Mouse (Mus musculus) MEL (cell line): ENCODE measurements around the gene Tmem178b. TPM values are rescaled to one million over a fixed set of nuclear protein-coding genes. Genes with fewer than 3 reads are reported as not detected.

Source experiments
- DNase-seq: peaks from one replicate; pipeline ENCODE4 v3.0.0; 2011; ENCODE audit warnings: low read depth, low spot score
- H3K27ac ChIP-seq: 2 replicates; pipeline ENCODE4 v1.5.1; 2012; ENCODE audit warnings: low read depth, mild to moderate bottlenecking, control low read depth, low read length, moderate library complexity; ENCODE audit not compliant: control insufficient read depth
- H3K27me3 ChIP-seq, 2 experiments: fragments of 150-350 bp in 1 of 2; sonication (generic) in 1 of 2; 2 replicates each; pipeline ENCODE4 v1.6.1; 2012; ENCODE audit warnings: low read length in 2 of 2, mild to moderate bottlenecking in 2 of 2, improper control_type of control experiment in 1 of 2, moderate library complexity in 1 of 2; ENCODE audit not compliant: insufficient read depth in 2 of 2, control insufficient read depth in 1 of 2
- H3K36me3 ChIP-seq, 2 experiments: 2 replicates each; pipeline ENCODE4 v1.6.1; 2012 to 2014; ENCODE audit warnings: low read length in 2 of 2, improper control_type of control experiment in 1 of 2, inconsistent platforms in 1 of 2, mild to moderate bottlenecking in 1 of 2; ENCODE audit not compliant: insufficient read depth in 2 of 2, control insufficient read depth in 1 of 2
- H3K4me1 ChIP-seq, 2 experiments: fragments of 150-350 bp in 1 of 2; sonication (generic) in 1 of 2; 2 replicates each; pipeline ENCODE4 v1.6.1; 2012; ENCODE audit warnings: low read length in 2 of 2, improper control_type of control experiment in 1 of 2, mild to moderate bottlenecking in 1 of 2; ENCODE audit not compliant: insufficient read depth in 2 of 2, control insufficient read depth in 1 of 2
- H3K4me3 ChIP-seq, 2 experiments: fragments of 150-350 bp in 1 of 2; sonication (generic) in 1 of 2; 2 replicates each; pipeline ENCODE4 v1.5.1; 2012; ENCODE audit warnings: low read depth in 2 of 2, low read length in 2 of 2, mild to moderate bottlenecking in 2 of 2, moderate library complexity in 2 of 2, control low read depth in 1 of 2, improper control_type of control experiment in 1 of 2; ENCODE audit not compliant: control insufficient read depth in 1 of 2, insufficient read depth in 1 of 2
- H3K79me2 ChIP-seq: 2 replicates; pipeline ENCODE4 v1.6.1; 2012; ENCODE audit warnings: mild to moderate bottlenecking, low read length, moderate library complexity; ENCODE audit not compliant: control insufficient read depth, poor library complexity, insufficient read depth
- H3K9ac ChIP-seq: 2 replicates; pipeline ENCODE4 v1.6.1; 2012; ENCODE audit warnings: low read depth, mild to moderate bottlenecking, control low read depth, low read length, moderate library complexity; ENCODE audit not compliant: control insufficient read depth, poor library complexity, severe bottlenecking
- H3K9me3 ChIP-seq: fragments of 150-350 bp; sonication (generic); replicated peaks from 2 replicates; pipeline ENCODE4 v1.6.1; 2012; ENCODE audit warnings: mild to moderate bottlenecking, low read length, improper control_type of control experiment, moderate library complexity; ENCODE audit not compliant: insufficient read depth
- CHD2 ChIP-seq: IDR thresholded peaks from 2 replicates; pipeline ENCODE4 v1.6.1; 2011; ENCODE audit warnings: low read length, improper control_type of control experiment
- EP300 ChIP-seq, 2 experiments: IDR thresholded peaks; 2 replicates each; pipeline ENCODE4 v1.6.1; 2011; ENCODE audit warnings: improper control_type of control experiment in 2 of 2, low read length in 2 of 2, low read depth in 1 of 2, mild to moderate bottlenecking in 1 of 2
- ETS1 ChIP-seq: IDR thresholded peaks from 2 replicates; pipeline ENCODE4 v1.6.1; 2012; ENCODE audit warnings: low read depth, mild to moderate bottlenecking, inconsistent platforms, low read length, improper control_type of control experiment, moderate library complexity
- GABPA ChIP-seq: IDR thresholded peaks from 2 replicates; pipeline ENCODE4 v1.6.1; 2012; ENCODE audit warnings: low read depth, mild to moderate bottlenecking, inconsistent platforms, low read length, improper control_type of control experiment, moderate library complexity
- GATA1 ChIP-seq: IDR thresholded peaks from 2 replicates; pipeline ENCODE4 v1.6.1; 2011; ENCODE audit warnings: low read depth, low read length, improper control_type of control experiment
- HCFC1 ChIP-seq: IDR thresholded peaks from 2 replicates; pipeline ENCODE4 v1.6.1; 2012; ENCODE audit warnings: low read depth, mild to moderate bottlenecking, inconsistent platforms, low read length, improper control_type of control experiment, moderate library complexity
- JUND ChIP-seq: IDR thresholded peaks from 2 replicates; pipeline ENCODE4 v1.6.1; 2011; ENCODE audit warnings: low read depth, mild to moderate bottlenecking, improper control_type of control experiment, low read length
- MAFK ChIP-seq: IDR thresholded peaks from 2 replicates; pipeline ENCODE4 v1.6.1; 2011; ENCODE audit warnings: low read depth, mild to moderate bottlenecking, low read length, improper control_type of control experiment, borderline replicate concordance
- MAX ChIP-seq: IDR thresholded peaks from 2 replicates; pipeline ENCODE4 v1.6.1; 2011; ENCODE audit warnings: low read length, improper control_type of control experiment
- MAZ ChIP-seq: IDR thresholded peaks from 2 replicates; pipeline ENCODE4 v1.6.1; 2012; ENCODE audit warnings: low read depth, mild to moderate bottlenecking, inconsistent platforms, low read length, improper control_type of control experiment
- MXI1 ChIP-seq: IDR thresholded peaks from 2 replicates; pipeline ENCODE4 v1.6.1; 2011; ENCODE audit warnings: mild to moderate bottlenecking, low read depth, low read length, improper control_type of control experiment
- MYB ChIP-seq: IDR thresholded peaks from 2 replicates; pipeline ENCODE4 v1.6.1; 2011; ENCODE audit warnings: mild to moderate bottlenecking, low read depth, low read length, improper control_type of control experiment
- MYC ChIP-seq: IDR thresholded peaks from 2 replicates; pipeline ENCODE4 v1.6.1; 2011; ENCODE audit warnings: low read depth, mild to moderate bottlenecking, low read length, improper control_type of control experiment, moderate library complexity
- POLR2A ChIP-seq, 2 experiments: IDR thresholded peaks; 2 replicates each; pipeline ENCODE4 v1.6.1; 2011 to 2012; ENCODE audit warnings: low read length in 2 of 2, mild to moderate bottlenecking in 2 of 2, control low read depth in 1 of 2, improper control_type of control experiment in 1 of 2, low read depth in 1 of 2, moderate library complexity in 1 of 2; ENCODE audit not compliant: control insufficient read depth in 1 of 2, insufficient read depth in 1 of 2, poor library complexity in 1 of 2
- POLR2AphosphoS2 ChIP-seq: IDR thresholded peaks from 2 replicates; pipeline ENCODE4 v1.6.1; 2011; ENCODE audit warnings: low read length, improper control_type of control experiment
- POLR2AphosphoS5 ChIP-seq: IDR thresholded peaks from 2 replicates; pipeline ENCODE4 v1.6.1; 2012; ENCODE audit warnings: low read depth, borderline replicate concordance, mild to moderate bottlenecking, inconsistent platforms, low read length, moderate library complexity, mixed read lengths
- RAD21 ChIP-seq: IDR thresholded peaks from 2 replicates; pipeline ENCODE4 v1.6.1; 2011; ENCODE audit warnings: mild to moderate bottlenecking, low read depth, low read length, improper control_type of control experiment
- RCOR1 ChIP-seq: IDR thresholded peaks from 2 replicates; pipeline ENCODE4 v1.6.1; 2012; ENCODE audit warnings: low read depth, mild to moderate bottlenecking, inconsistent platforms, low read length, improper control_type of control experiment
- SIN3A ChIP-seq: IDR thresholded peaks from 2 replicates; pipeline ENCODE4 v1.6.1; 2012; ENCODE audit warnings: low read length, improper control_type of control experiment, inconsistent platforms
- SMC3 ChIP-seq: IDR thresholded peaks from 2 replicates; pipeline ENCODE4 v1.6.1; 2011; ENCODE audit warnings: low read depth, low read length, improper control_type of control experiment
- ZC3H11A ChIP-seq: IDR thresholded peaks from 2 replicates; pipeline ENCODE4 v1.6.1; 2012; ENCODE audit warnings: low read depth, mild to moderate bottlenecking, inconsistent platforms, low read length, improper control_type of control experiment
- ZKSCAN1 ChIP-seq: IDR thresholded peaks from 2 replicates; pipeline ENCODE4 v1.6.1; 2012; ENCODE audit warnings: low read depth, mild to moderate bottlenecking, inconsistent platforms, low read length, improper control_type of control experiment, moderate library complexity
- polyA plus RNA-seq, 2 experiments: library from polyadenylated mRNA; stranded (reverse) in 1 of 2; unstranded in 1 of 2; fragments of >175 nt in 1 of 2; fragments of >200 nt in 1 of 2; gene quantifications; 2 replicates each; pipeline versions ENCODE4 v1.2.1 to v1.2.4; 2012; ENCODE audit warnings: low replicate concordance in 2 of 2, low read depth in 1 of 2; ENCODE audit not compliant: insufficient read length in 2 of 2, insufficient read depth in 1 of 2, missing spikeins in 1 of 2
- total RNA-seq: library from RNA; depleted of rRNA; stranded (reverse); fragments of 300-350 nt; gene quantifications from 2 replicates; pipeline ENCODE4 v1.2.3, GENCODE M21; 2012

Tmem178b gene
- total and polyA plus RNA-seq, 3 experiments = not detected

DNA sequence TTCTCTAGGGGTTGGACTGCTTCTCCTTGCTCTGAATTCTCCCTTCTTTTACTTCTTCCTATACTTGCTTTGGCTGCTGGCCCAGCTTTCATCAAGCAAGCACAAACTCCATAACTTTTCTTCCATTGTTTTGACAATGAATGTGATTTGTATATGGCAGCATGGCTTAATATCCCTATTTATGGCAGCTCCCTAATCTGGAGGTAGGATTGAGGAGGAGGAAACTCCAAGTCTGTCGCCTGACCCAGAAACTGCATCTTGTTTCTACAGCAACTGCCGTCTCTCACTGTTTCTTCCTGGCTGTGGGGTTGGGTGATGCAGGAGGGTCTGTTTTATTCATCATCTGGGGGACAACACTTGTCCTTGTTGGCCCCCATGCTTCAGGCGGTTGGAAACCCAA is 327.6 kb downstream of the Tmem178b start:
- DNase-seq = no peak
- no peaks in the 10 kb centered on the region for H3K79me2 ChIP-seq

DNA sequence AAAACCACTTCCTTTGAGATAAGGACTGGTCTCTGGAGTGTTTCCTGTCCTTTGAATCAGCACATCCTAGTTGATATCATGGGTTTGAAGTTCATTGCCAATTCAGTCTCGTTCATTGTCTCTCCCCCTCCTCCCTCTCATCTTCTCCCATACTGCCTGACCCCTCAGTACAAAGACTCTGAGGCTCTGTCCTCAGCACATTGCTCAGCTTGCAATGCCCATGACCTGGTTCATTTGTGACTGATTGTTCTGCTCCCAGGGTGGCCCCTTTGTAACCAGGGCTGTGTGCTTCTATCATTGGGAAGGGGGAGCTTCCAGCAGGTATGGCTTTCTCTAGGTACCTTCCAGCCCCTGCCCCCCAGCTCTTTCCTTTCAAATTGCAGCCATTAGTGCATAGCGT is 329.5 kb downstream of the Tmem178b start:
- Histone ChIP-seq H3K27ac (no peak overlapping the region), H3K36me3 (no peaks in the 10 kb centered on the region), H3K27me3 (no peaks in the 10 kb centered on the region), H3K9me3 (no peaks in the 10 kb centered on the region), H3K4me3 (no peak overlapping the region), H3K4me1 (no peaks in the 10 kb centered on the region), H3K9ac (no peak overlapping the region), H3K79me2 (no peaks in the 10 kb centered on the region)
- no peak for TF ChIP-seq RAD21
- no peak for TF ChIP-seq SMC3
- no peak for TF ChIP-seq MYC
- TF ChIP-seq GATA1 = no peak
- TF ChIP-seq POLR2AphosphoS2 = no peak
- TF ChIP-seq ZKSCAN1 = no peak
- TF ChIP-seq GABPA = no peak
- TF ChIP-seq MAFK = no peak
- DNase-seq = no peak

More for the DNA sequence above, 327.6 kb downstream of the Tmem178b start:
- Histone ChIP-seq H3K9me3 (no peaks in the 10 kb centered on the region), H3K4me1 (no peaks in the 10 kb centered on the region), H3K27me3 (no peaks in the 10 kb centered on the region), H3K36me3 (no peaks in the 10 kb centered on the region), H3K9ac (no peak overlapping the region), H3K27ac (no peak overlapping the region), H3K4me3 (no peak overlapping the region)
- TF ChIP-seq HCFC1 = no peak
- no peak for TF ChIP-seq RCOR1
- no peak for TF ChIP-seq ZC3H11A
- no peak for TF ChIP-seq RAD21
- no peak for TF ChIP-seq EP300 (IDR thresholded peaks at IDR 0.05; ENCODE audit: low read depth in 1 of 2, low read length in 2 of 2)
- TF ChIP-seq ZKSCAN1 = no peak
- no peak for TF ChIP-seq CHD2
- no peak for TF ChIP-seq MAZ
- no peak for TF ChIP-seq JUND
- no peak for TF ChIP-seq POLR2A (IDR thresholded peaks at IDR 0.05; ENCODE audit: control insufficient read depth in 1 of 2, insufficient read depth in 1 of 2, low read depth in 1 of 2, low read length in 2 of 2, poor library complexity in 1 of 2)
- TF ChIP-seq POLR2AphosphoS5 = no peak
- no peak for TF ChIP-seq GABPA
- no peak for TF ChIP-seq MYB
- TF ChIP-seq MAX = no peak
- TF ChIP-seq SIN3A = no peak
- no peak for TF ChIP-seq ETS1
- TF ChIP-seq MXI1 = no peak
